7 mouse cellular contexts compared by ENCODE assay signal in the genomic region with DNA sequence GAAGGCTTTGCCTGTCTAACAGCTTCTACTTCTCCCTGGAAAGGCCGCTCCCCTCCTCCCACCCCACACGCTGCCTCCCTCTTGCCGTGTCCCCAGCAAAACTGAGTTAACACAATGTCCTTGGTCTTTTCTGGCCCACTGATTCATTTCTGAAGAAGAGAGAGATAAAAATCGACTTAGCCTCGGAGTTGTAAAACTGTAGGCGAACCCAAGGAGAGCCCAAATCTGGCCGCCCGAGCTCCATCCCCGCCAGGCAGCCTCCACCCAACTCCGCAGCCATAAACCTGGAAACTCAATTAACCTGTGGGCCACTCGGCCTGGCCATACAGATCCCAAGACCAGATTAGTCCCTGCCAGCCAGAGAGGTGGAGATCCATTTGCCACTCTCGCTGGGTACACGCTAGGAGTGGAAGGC. TPM values are rescaled to one million over a fixed set of nuclear protein-coding genes. Genes with fewer than 3 reads are reported as not detected.
DNase-seq lines count a peak whose midpoint lies in the region; ATAC-seq and TF ChIP-seq lines count a peak whose summit lies in the region.

No protein-coding gene starts in this region.

- no peak for ATAC-seq in embryonic facial prominence, embryonic 12.5 days (ENCODE audit: insufficient number of reproducible peaks, insufficient read depth, low FRiP score, low TSS enrichment)
- ATAC-seq in limb, embryonic 11.5 days (ENCODE audit: insufficient number of reproducible peaks, low FRiP score, low TSS enrichment, low read depth): no peak

- H3K4me1 ChIP-seq in kidney, adult 2 months (ENCODE audit: control insufficient read depth, insufficient read depth, low read length): peaks cover 20% of the 10 kb centered on the region; the same call in 1 of the 2 replicates
- H3K4me1 ChIP-seq in embryonic facial prominence, embryonic 12.5 days: peaks cover 22% of the 10 kb centered on the region
- peaks cover 36% of the 10 kb centered on the region for H3K4me1 ChIP-seq in limb, embryonic 11.5 days (ENCODE audit: control insufficient read depth, insufficient read depth, low read length)

- peak; percentile 72 for DNase-seq in kidney, adult 2 months
- DNase-seq in kidney, postnatal 14 days: no peak
- DNase-seq in adrenal gland, adult 2 months: peak; percentile 71
- DNase-seq in limb, embryonic 11.5 days (ENCODE audit: low spot score): no peak
- no peak for DNase-seq in layer of hippocampus, postnatal 36 days
- no peak for DNase-seq in retina, postnatal 1 day

- no peak for TF ChIP-seq CTCF in kidney, adult 2 months (conservative IDR thresholded peaks at IDR 0.05; ENCODE audit: insufficient read depth, insufficient read length, low read depth, low read length)

- peak overlapping the region; percentile 90 for H3K27ac ChIP-seq in kidney, adult 2 months (ENCODE audit: insufficient read depth, low read depth, low read length)
- 0 out of 2 replicates have a peak overlapping the region, but pooled peaks have one; percentile 41 for H3K27ac ChIP-seq in embryonic facial prominence, embryonic 12.5 days
- peak overlapping the region; percentile 56; the same call in 1 of the 2 replicates for H3K27ac ChIP-seq in limb, embryonic 11.5 days (replicated peaks; ENCODE audit: low read depth, low read length)

- WGBS in kidney, adult 2 months: 57% methylated on average over 13 of the region's 13 CpGs
- WGBS in embryonic facial prominence, embryonic 12.5 days: 78% methylated on average over 13 of the region's 13 CpGs
- WGBS in limb, embryonic 11.5 days: 50% methylated on average over 13 of the region's 13 CpGs

- no peaks in the 10 kb centered on the region for H3K36me3 ChIP-seq in kidney, adult 2 months (ENCODE audit: control insufficient read depth, insufficient read depth, low read length)
- H3K36me3 ChIP-seq in embryonic facial prominence, embryonic 12.5 days: no peaks in the 10 kb centered on the region
- H3K36me3 ChIP-seq in limb, embryonic 11.5 days (ENCODE audit: control insufficient read depth, insufficient read depth, low read length): no peaks in the 10 kb centered on the region

- H3K4me2 ChIP-seq in embryonic facial prominence, embryonic 12.5 days (replicated peaks): no peak overlapping the region
- no peak overlapping the region for H3K4me2 ChIP-seq in limb, embryonic 11.5 days (ENCODE audit: low read depth, severe bottlenecking)

- H3K27me3 ChIP-seq in kidney, adult 2 months (replicated peaks; ENCODE audit: control insufficient read depth, insufficient read depth, low read length): no peaks in the 10 kb centered on the region
- H3K27me3 ChIP-seq in embryonic facial prominence, embryonic 12.5 days: no peaks in the 10 kb centered on the region
- H3K27me3 ChIP-seq in limb, embryonic 11.5 days (ENCODE audit: control insufficient read depth, insufficient read depth, low read length): no peaks in the 10 kb centered on the region

- H3K9me3 ChIP-seq in embryonic facial prominence, embryonic 12.5 days: no peaks in the 10 kb centered on the region
- H3K9me3 ChIP-seq in limb, embryonic 11.5 days (ENCODE audit: control insufficient read depth, low read length): no peaks in the 10 kb centered on the region

- no peak overlapping the region for H3K4me3 ChIP-seq in kidney, adult 2 months (ENCODE audit: insufficient read depth, low read depth, low read length)
- H3K4me3 ChIP-seq in embryonic facial prominence, embryonic 12.5 days: no peak overlapping the region
- no peak overlapping the region for H3K4me3 ChIP-seq in limb, embryonic 11.5 days (ENCODE audit: low read depth, low read length)

- no peak overlapping the region for H3K9ac ChIP-seq in embryonic facial prominence, embryonic 12.5 days
- no peak overlapping the region for H3K9ac ChIP-seq in limb, embryonic 11.5 days (ENCODE audit: low read length)

- no peak for TF ChIP-seq POLR2A in kidney, adult 2 months (IDR thresholded peaks at IDR 0.05; ENCODE audit: low read depth, low read length)

RNA-seq across cellular contexts. Expression of gene Klhl3, which starts 47.3 kb away (rescaled TPM):
- 24.7 and 26.3 TPM in 2 replicates for polyA plus RNA-seq in kidney, adult 2 months (2012; rRNA removed)
- total RNA-seq in adrenal gland, adult 2 months (2021): 1 to 10 TPM in 1 of 2 experiments, under 1 TPM in 1; 0.86 to 3.7 TPM
- polyA plus RNA-seq in adrenal gland, adult 2 months (2012; rRNA removed): 0.86 and 1.1 TPM in 2 replicates
- 2.9 and 3.1 TPM in 2 replicates for polyA plus RNA-seq in embryonic facial prominence, embryonic 12.5 days (2016; fragmentation: Nextera tagmentation; extraction: Ambion mirVana)
- polyA plus RNA-seq in limb, embryonic 11.5 days (2014; fragmentation: Nextera tagmentation; extraction: Ambion mirVana): 3.5 and 3.8 TPM in 2 replicates
- total RNA-seq in layer of hippocampus, postnatal 36 days (2021): 10 to 100 TPM; 50.4 to 52.7 TPM

Comparison
In these comparisons a context has a peak if more than half of its experiments do, and no peak if none do; other contexts are left out.
1. DNase-seq: peak in kidney, adult 2 months (single experiment) and adrenal gland, adult 2 months (single experiment); none in kidney, postnatal 14 days (single experiment), limb, embryonic 11.5 days (single experiment), layer of hippocampus, postnatal 36 days (0 of 2) and retina, postnatal 1 day (single experiment).
2. Peak in every context shown above with its lines, with median percentiles within 50 percentile points of each other: H3K27ac ChIP-seq.